Mouse (Mus musculus) right cerebral cortex, postnatal 14 days (tissue): ENCODE data around the gene Eif1.
"Not testable (repeated sequence)": the region's sequence is repeated elsewhere in the genome, so short reads cannot be mapped to it uniquely, and the experiment has no call there.

Experiments used
- DNase-seq: peaks from one replicate; pipeline ENCODE4 v3.0.0; 2022

Eif1 gene

GRCm38 (mm10) chr11:100355151-100355951, 35.7 kb downstream of the Eif1 start:
- DNase-seq = peak; percentile 53

DNA sequence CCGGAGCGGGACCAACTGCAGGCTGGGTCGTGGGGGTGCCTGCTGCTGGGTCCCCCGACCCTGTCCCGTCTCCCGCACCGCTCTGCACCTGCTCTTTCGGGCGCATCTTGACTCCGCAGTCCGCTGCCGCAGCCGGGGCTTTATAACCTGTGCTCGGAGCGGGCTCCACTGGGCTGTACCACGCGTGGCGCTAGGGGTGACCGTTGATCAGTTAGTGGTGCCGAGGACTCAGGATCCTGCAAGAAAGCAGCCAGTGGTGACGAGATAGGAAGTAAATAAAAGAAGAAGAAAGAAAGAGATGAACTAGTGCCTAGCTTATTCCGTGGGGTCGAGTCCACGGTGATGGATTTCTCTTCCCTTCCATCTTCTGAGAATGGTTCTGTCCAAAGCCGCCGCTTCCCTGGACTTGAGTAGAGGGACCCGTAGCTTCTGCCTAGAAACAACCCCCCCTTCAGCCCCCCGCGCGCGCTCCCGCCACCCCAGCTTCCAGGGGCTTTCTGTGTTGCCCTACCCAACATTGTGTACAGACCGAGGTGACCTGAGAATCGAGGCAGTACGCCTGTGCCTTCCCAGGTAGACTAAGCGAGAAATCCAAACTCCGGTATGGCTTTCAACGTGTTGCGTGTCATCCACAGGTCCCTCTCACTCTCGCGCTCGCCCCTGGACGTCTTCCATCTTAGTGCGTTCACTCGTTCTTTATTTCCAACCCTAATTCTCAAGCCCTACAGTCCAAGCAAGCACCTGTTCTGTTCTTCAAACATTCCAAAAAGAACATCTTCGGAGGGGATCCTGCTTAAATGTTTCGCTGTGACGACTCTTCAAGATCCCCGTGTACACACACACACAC, 36.5 kb downstream of the Eif1 start, which contains the start of gene Hap1:
Gene Hap1, minus strand, starts transcription at position 157 of the 847 bp plus-strand sequence.
- peak; percentile 76 for DNase-seq

DNA sequence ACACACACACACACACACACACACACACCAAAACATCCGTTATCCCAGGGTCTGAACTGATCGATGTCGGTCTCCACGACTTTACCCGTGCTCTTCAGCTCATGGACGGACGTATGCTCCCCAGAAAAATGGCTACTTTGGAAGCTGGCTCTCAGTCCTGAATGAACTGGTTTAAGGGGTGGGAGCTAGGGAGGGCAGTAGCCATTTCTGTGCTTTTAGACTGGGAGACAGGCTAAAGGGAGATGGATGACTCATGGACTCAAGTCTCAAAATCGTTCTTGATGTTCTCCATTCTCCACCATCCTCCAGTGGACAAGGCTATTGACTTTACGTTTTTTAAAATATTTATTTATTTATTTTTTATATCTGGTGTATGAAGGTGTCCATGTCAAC, 37.1 kb downstream of the Eif1 start:
- no peak for DNase-seq

DNA sequence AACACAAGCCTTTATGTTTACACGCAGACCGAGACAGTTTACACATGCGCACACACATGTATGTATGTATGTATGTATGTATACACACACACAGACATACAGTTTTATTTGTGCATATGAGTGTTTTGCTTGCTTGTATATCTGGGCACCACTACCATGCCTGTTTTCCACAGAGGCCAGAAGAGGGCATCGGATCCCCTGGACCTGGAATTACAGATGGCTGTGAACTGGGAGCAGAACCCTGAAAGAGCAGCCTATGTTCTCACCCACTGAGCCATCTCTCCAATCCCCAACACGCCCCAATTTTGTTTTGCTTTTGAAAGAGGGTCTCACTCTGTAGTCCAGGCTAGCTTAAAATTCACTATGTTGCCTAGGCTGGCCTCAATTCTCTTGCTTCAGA, 37.7 kb downstream of the Eif1 start:
- DNase-seq = no peak

DNA sequence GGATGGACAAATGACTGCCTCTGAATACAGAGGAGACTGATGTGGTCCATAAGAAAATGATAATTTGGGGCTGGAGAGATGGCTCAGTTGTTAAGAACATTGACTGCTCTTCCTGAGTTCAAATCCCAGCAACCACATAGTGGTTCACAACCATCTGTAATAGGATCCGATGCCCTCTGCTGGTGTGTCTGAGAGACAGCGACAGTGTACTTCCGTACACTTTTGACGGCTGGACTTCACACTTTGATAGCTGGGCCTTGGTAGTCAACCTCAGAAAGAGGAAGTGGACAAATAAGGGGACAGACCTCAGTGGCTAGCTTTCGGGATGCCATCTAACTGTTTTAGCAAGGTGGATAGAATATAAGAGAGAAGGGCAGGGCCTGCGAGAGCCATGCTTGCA, 40.5 kb downstream of the Eif1 start:
- no peak for DNase-seq

GRCm38 (mm10) chr11:100361059-100361458, 41.4 kb downstream of the Eif1 start:
- DNase-seq = not testable (repeated sequence)

DNA sequence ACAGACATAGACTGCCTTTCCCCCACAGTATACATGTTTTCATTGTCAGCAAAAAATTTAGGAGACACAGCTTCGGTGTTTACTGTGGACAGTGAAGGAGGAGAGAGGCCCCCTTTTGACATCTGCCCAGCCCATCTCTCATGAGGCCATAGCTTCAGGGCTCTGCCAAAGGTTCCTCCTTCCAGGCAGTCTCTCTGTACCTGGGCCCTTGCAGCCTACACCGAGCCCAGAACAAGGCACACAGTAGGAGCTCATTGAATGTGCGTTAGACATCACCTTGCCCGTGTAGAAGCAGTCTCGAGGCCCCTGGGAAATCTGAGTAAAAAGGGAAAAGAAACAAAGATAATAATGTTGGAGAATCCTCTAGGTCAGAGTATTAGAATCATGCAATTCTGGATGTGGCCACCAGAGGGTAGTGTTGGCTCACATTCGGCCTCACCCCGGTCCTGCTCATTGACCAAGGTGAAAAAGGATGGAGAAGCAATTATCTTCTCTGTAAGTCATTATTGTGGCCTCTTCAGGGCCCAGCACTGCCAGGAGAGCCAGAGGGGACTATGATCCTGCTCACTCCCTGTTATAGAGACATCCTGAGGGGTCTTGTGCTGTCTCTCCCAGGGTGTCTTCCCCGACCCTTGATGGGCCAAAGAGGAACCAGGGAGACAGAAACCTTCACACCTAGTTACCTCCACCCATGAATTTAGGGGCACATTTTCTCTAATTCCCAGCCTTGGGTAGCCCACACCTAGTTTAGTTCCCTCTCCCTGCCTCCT, 42.7 kb downstream of the Eif1 start:
- peak; percentile 68 for DNase-seq

GRCm38 (mm10) chr11:100362979-100363562, 43.4 kb downstream of the Eif1 start:
- peak; percentile 59 for DNase-seq

GRCm38 (mm10) chr11:100369145-100369544, 49.5 kb downstream of the Eif1 start:
- DNase-seq = no peak

- no peak for DNase-seq
Measured at GRCm38 (mm10) chr11:100369822-100370221, 50.1 kb downstream of the Eif1 start.
